Mouse (Mus musculus) CD8-positive naive resting alpha-beta T cell, adult 57 days (primary cell): Measurements from ENCODE around the gene Vmn1r82. TPM values are rescaled to one million over a fixed set of nuclear protein-coding genes. Genes with fewer than 3 reads are reported as not detected.

ENCODE experiments used
- total RNA-seq: library from RNA; stranded (reverse); gene quantifications from one replicate; pipeline ENCODE4 v1.2.4, GENCODE M21; 2023

Vmn1r82 gene
- not detected for total RNA-seq

DNA sequence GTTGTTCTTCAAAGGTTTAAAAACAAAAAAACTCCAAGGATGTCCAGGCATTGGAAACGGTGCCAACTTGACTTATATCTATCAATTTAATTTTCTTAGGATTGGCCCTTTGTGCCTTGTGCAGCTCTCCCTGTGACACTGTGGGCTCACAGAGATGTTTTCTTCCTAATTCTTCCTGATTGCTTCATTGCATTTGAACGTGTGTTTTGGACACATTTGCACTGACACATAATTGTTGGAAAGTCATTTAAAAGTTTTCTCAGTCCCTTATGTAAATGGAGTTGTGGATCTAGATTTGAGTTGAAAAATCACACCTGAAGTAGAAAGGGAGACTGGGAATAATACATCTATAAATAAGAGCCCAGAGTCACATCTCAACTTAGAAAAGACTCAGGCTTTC is at the start of gene Vmn1r82:
Gene Vmn1r82, plus strand, starts transcription at position 301 of the 400 bp plus-strand sequence.

DNA sequence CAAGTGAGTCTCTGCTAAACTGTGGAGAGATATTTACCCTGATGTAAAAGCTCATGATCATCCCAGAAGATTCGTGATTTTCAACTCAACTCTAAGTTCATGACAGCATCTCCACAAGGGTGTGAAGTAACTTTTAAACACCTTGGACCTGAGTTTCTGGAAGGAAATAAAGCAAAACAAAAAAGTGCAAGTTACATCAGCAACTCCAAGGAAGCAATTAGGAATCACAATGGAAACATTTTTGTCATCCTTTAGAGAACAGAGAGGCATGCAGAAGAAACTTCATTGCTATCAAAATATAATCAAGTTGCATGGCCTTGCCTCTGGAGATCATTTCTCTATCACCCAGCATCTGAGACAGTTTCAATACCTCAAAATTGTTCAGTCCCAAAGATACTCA is 32.1 kb upstream of the Vmn1r82 start, which contains the start of gene Vmn1r81:
Gene Vmn1r81, minus strand, starts transcription at position 101 of the 400 bp plus-strand sequence.

DNA sequence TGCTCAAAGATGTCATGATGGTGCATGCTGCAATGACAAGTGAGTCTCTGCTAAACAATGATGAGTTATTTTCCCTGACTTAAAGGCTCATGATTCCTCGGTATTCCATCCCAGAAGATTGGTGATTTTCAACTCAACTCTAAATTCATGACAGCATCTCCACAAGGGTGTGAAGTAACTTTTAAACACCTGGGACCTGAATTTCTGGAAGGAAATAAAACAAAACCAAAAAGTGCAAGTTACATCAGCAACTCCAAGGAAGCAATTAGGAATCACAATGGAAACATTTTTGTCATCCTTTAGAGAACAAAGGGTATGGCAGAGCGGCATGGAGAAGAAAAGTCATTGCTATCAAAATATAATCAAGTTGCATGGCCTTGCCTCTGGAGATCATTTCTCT is 29.2 kb downstream of the Vmn1r82 start, which contains the start of gene Vmn1r83:
Gene Vmn1r83, minus strand, starts transcription at position 101 of the 400 bp plus-strand sequence.

Other genes with a start within 250 kb of the Vmn1r82 start
- gene Vmn1r78, start 150.2 kb upstream of the Vmn1r82 start, total RNA-seq, result not detected
- gene Vmn1r79, start 129.2 kb upstream of the Vmn1r82 start, total RNA-seq, result not detected
- not detected for gene Vmn1r80, start 111.1 kb upstream of the Vmn1r82 start, total RNA-seq
- 0.06 TPM for gene Vmn1r81, start 32.2 kb upstream of the Vmn1r82 start, total RNA-seq
- gene Vmn1r83, start 29.1 kb downstream of the Vmn1r82 start, total RNA-seq, result not detected
- gene Vmn1r84, start 68.8 kb downstream of the Vmn1r82 start, total RNA-seq, result not detected
- gene Zfp551, start 122.3 kb downstream of the Vmn1r82 start, total RNA-seq, result 4.7 TPM
- 6.4 TPM for gene Zfp606, start 177.9 kb downstream of the Vmn1r82 start, total RNA-seq
- not detected for gene 2900092C05Rik, start 212.1 kb downstream of the Vmn1r82 start, total RNA-seq